Mouse (Mus musculus): ENCODE results near the gene Olfr322. TPM values are rescaled to one million over a fixed set of nuclear protein-coding genes. Genes with fewer than 3 reads are reported as not detected.

Olfr322 gene
- not detected in 2 replicates for polyA plus RNA-seq (2011; ENCODE audit: insufficient read depth, insufficient read length, low read depth, missing spikeins)

GRCm38 (mm10) chr11:58658596-58658995 is at the start of gene Olfr322:
TSS of gene Olfr322 (plus strand) at chr11:58658782.
- no peak within 1 kb of the TSS for H3K27ac ChIP-seq (ENCODE audit: insufficient read depth, low read length)
- TF ChIP-seq POLR2A (IDR thresholded peaks at IDR 0.05; ENCODE audit: insufficient read depth, low read length): no peak
- TF ChIP-seq EP300 (IDR thresholded peaks at IDR 0.05; ENCODE audit: insufficient read depth, low read depth, low read length): no peak
- no peak for TF ChIP-seq CTCF (IDR thresholded peaks at IDR 0.05; ENCODE audit: low read depth, low read length)
- no peak within 1 kb of the TSS for H3K9ac ChIP-seq (ENCODE audit: low read depth, poor library complexity, severe bottlenecking)
- no peaks in the 10 kb centered on the region for H3K9me3 ChIP-seq (replicated peaks; ENCODE audit: control insufficient read depth, insufficient read depth, low read length, poor library complexity, severe bottlenecking)
- no peaks in the 10 kb centered on the region for H3K36me3 ChIP-seq (ENCODE audit: control insufficient read depth, insufficient read depth, low read length, poor library complexity, severe bottlenecking)
- no peaks in the 10 kb centered on the region for H3K27me3 ChIP-seq (ENCODE audit: control insufficient read depth, insufficient read depth, low read length, poor library complexity, severe bottlenecking)
- H3K4me3 ChIP-seq (ENCODE audit: low read depth, low read length): no peak within 1 kb of the TSS
- no peaks in the 10 kb centered on the region for H3K4me1 ChIP-seq (ENCODE audit: control insufficient read depth, insufficient read depth, low read length)

DNA sequence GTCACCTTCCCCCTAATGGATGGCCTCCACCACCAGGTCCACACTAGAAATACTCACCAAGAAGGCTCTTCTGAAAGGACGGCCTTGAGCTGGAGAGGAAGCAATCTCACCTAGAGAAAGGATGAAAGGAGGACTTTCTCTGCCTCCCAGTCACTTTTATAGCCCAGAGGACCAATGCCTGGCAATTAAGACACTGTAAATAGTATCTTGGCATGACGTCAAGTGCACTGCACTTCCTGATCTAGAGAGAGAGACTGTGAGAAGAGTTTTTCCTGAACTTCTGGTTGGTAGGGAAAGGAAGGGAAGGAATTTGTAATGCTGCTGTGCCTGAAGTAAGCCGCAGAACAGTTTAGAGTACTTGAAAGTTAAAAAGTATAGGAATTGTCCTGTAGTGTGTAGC is 45.2 kb upstream of the Olfr322 start:
- H3K27ac ChIP-seq (ENCODE audit: insufficient read depth, low read length): no peak overlapping the region
- no peaks in the 10 kb centered on the region for H3K4me1 ChIP-seq (ENCODE audit: control insufficient read depth, insufficient read depth, low read length)
- no peak overlapping the region for H3K4me3 ChIP-seq (ENCODE audit: low read depth, low read length)
- no peaks in the 10 kb centered on the region; the same call in 1 of the 2 replicates for H3K27me3 ChIP-seq (ENCODE audit: control insufficient read depth, insufficient read depth, low read length, poor library complexity, severe bottlenecking)
- no peaks in the 10 kb centered on the region for H3K36me3 ChIP-seq (ENCODE audit: control insufficient read depth, insufficient read depth, low read length, poor library complexity, severe bottlenecking)
- H3K9me3 ChIP-seq (replicated peaks; ENCODE audit: control insufficient read depth, insufficient read depth, low read length, poor library complexity, severe bottlenecking): no peaks in the 10 kb centered on the region
- TF ChIP-seq CTCF (IDR thresholded peaks at IDR 0.05; ENCODE audit: low read depth, low read length) (no peak), EP300 (IDR thresholded peaks at IDR 0.05; ENCODE audit: insufficient read depth, low read depth, low read length) (no peak), POLR2A (IDR thresholded peaks at IDR 0.05; ENCODE audit: insufficient read depth, low read length) (no peak)
- H3K9ac ChIP-seq (ENCODE audit: low read depth, poor library complexity, severe bottlenecking): no peak overlapping the region

GRCm38 (mm10) chr11:58614526-58614925 is 44.1 kb upstream of the Olfr322 start:
- no peak overlapping the region for H3K4me3 ChIP-seq (ENCODE audit: low read depth, low read length)
- TF ChIP-seq CTCF (IDR thresholded peaks at IDR 0.05; ENCODE audit: low read depth, low read length) (no peak), POLR2A (IDR thresholded peaks at IDR 0.05; ENCODE audit: insufficient read depth, low read length) (no peak), EP300 (IDR thresholded peaks at IDR 0.05; ENCODE audit: insufficient read depth, low read depth, low read length) (no peak)
- no peak overlapping the region for H3K27ac ChIP-seq (ENCODE audit: insufficient read depth, low read length)
- no peak overlapping the region for H3K9ac ChIP-seq (ENCODE audit: low read depth, poor library complexity, severe bottlenecking)
- no peaks in the 10 kb centered on the region for H3K4me1 ChIP-seq (ENCODE audit: control insufficient read depth, insufficient read depth, low read length)
- H3K27me3 ChIP-seq (ENCODE audit: control insufficient read depth, insufficient read depth, low read length, poor library complexity, severe bottlenecking): no peaks in the 10 kb centered on the region; the same call in 1 of the 2 replicates
- H3K36me3 ChIP-seq (ENCODE audit: control insufficient read depth, insufficient read depth, low read length, poor library complexity, severe bottlenecking): no peaks in the 10 kb centered on the region
- no peaks in the 10 kb centered on the region for H3K9me3 ChIP-seq (replicated peaks; ENCODE audit: control insufficient read depth, insufficient read depth, low read length, poor library complexity, severe bottlenecking)

GRCm38 (mm10) chr11:58615975-58616374 is 42.6 kb upstream of the Olfr322 start, which contains the start of gene 2210407C18Rik:
TSS of gene 2210407C18Rik (minus strand) at chr11:58616075.
- no peak within 1 kb of the TSS for H3K4me3 ChIP-seq (ENCODE audit: low read depth, low read length)
- H3K27me3 ChIP-seq (ENCODE audit: control insufficient read depth, insufficient read depth, low read length, poor library complexity, severe bottlenecking): no peaks in the 10 kb centered on the region; the same call in 1 of the 2 replicates
- H3K9me3 ChIP-seq (replicated peaks; ENCODE audit: control insufficient read depth, insufficient read depth, low read length, poor library complexity, severe bottlenecking): no peaks in the 10 kb centered on the region
- H3K27ac ChIP-seq (ENCODE audit: insufficient read depth, low read length): no peak within 1 kb of the TSS
- no peak for TF ChIP-seq EP300 (IDR thresholded peaks at IDR 0.05; ENCODE audit: insufficient read depth, low read depth, low read length)
- no peak for TF ChIP-seq POLR2A (IDR thresholded peaks at IDR 0.05; ENCODE audit: insufficient read depth, low read length)
- TF ChIP-seq CTCF (IDR thresholded peaks at IDR 0.05; ENCODE audit: low read depth, low read length): no peak
- no peak within 1 kb of the TSS for H3K9ac ChIP-seq (ENCODE audit: low read depth, poor library complexity, severe bottlenecking)
- H3K4me1 ChIP-seq (ENCODE audit: control insufficient read depth, insufficient read depth, low read length): no peaks in the 10 kb centered on the region
- no peaks in the 10 kb centered on the region for H3K36me3 ChIP-seq (ENCODE audit: control insufficient read depth, insufficient read depth, low read length, poor library complexity, severe bottlenecking)

GRCm38 (mm10) chr11:58618369-58618768 is 40.2 kb upstream of the Olfr322 start:
- H3K9me3 ChIP-seq (replicated peaks; ENCODE audit: control insufficient read depth, insufficient read depth, low read length, poor library complexity, severe bottlenecking): no peaks in the 10 kb centered on the region
- no peak overlapping the region for H3K27ac ChIP-seq (ENCODE audit: insufficient read depth, low read length)
- H3K9ac ChIP-seq (ENCODE audit: low read depth, poor library complexity, severe bottlenecking): no peak overlapping the region
- no peaks in the 10 kb centered on the region for H3K36me3 ChIP-seq (ENCODE audit: control insufficient read depth, insufficient read depth, low read length, poor library complexity, severe bottlenecking)
- no peaks in the 10 kb centered on the region; the same call in 1 of the 2 replicates for H3K27me3 ChIP-seq (ENCODE audit: control insufficient read depth, insufficient read depth, low read length, poor library complexity, severe bottlenecking)
- TF ChIP-seq EP300 (IDR thresholded peaks at IDR 0.05; ENCODE audit: insufficient read depth, low read depth, low read length): no peak
- TF ChIP-seq CTCF (IDR thresholded peaks at IDR 0.05; ENCODE audit: low read depth, low read length): no peak
- no peak for TF ChIP-seq POLR2A (IDR thresholded peaks at IDR 0.05; ENCODE audit: insufficient read depth, low read length)
- H3K4me3 ChIP-seq (ENCODE audit: low read depth, low read length): no peak overlapping the region
- H3K4me1 ChIP-seq (ENCODE audit: control insufficient read depth, insufficient read depth, low read length): no peaks in the 10 kb centered on the region

GRCm38 (mm10) chr11:58618793-58619192 is 39.8 kb upstream of the Olfr322 start:
- no peak overlapping the region for H3K4me3 ChIP-seq (ENCODE audit: low read depth, low read length)
- H3K27ac ChIP-seq (ENCODE audit: insufficient read depth, low read length): no peak overlapping the region
- no peaks in the 10 kb centered on the region; the same call in 1 of the 2 replicates for H3K27me3 ChIP-seq (ENCODE audit: control insufficient read depth, insufficient read depth, low read length, poor library complexity, severe bottlenecking)
- H3K9ac ChIP-seq (ENCODE audit: low read depth, poor library complexity, severe bottlenecking): no peak overlapping the region
- no peaks in the 10 kb centered on the region for H3K36me3 ChIP-seq (ENCODE audit: control insufficient read depth, insufficient read depth, low read length, poor library complexity, severe bottlenecking)
- no peaks in the 10 kb centered on the region for H3K9me3 ChIP-seq (replicated peaks; ENCODE audit: control insufficient read depth, insufficient read depth, low read length, poor library complexity, severe bottlenecking)
- no peak for TF ChIP-seq EP300 (IDR thresholded peaks at IDR 0.05; ENCODE audit: insufficient read depth, low read depth, low read length)
- no peak for TF ChIP-seq CTCF (IDR thresholded peaks at IDR 0.05; ENCODE audit: low read depth, low read length)
- TF ChIP-seq POLR2A (IDR thresholded peaks at IDR 0.05; ENCODE audit: insufficient read depth, low read length): no peak
- H3K4me1 ChIP-seq (ENCODE audit: control insufficient read depth, insufficient read depth, low read length): no peaks in the 10 kb centered on the region

All from ES-Bruce4 (cell line).